Mouse (Mus musculus): ENCODE data around the gene Selenon. TPM values are rescaled to one million over a fixed set of nuclear protein-coding genes. Genes with fewer than 3 reads are reported as not detected.

The Selenon gene
- polyA plus RNA-seq, 1 experiment from 2014 or later, result 17.2 TPM

- 81% methylated on average over 9 of the region's 9 CpGs for WGBS
- Histone ChIP-seq H3K27me3 (no peaks in the 10 kb centered on the region), H3K9me3 (no peaks in the 10 kb centered on the region), H3K4me2 (no peak overlapping the region), H3K9ac (no peak overlapping the region), H3K27ac (no peak overlapping the region), H3K4me3 (no peak overlapping the region), H3K4me1 (peaks cover 30% of the 10 kb centered on the region), H3K36me3 (no peaks in the 10 kb centered on the region)
- no peak for ATAC-seq (ENCODE audit: insufficient number of reproducible peaks, low FRiP score, low TSS enrichment, low read depth)
Measured at GRCm38 (mm10) chr4:134588287-134588686, 36.3 kb upstream of the Selenon start.

GRCm38 (mm10) chr4:134587636-134588197, 35.8 kb upstream of the Selenon start:
- Histone ChIP-seq H3K4me1 (peaks cover 25% of the 10 kb centered on the region), H3K9me3 (no peaks in the 10 kb centered on the region), H3K27ac (no peak overlapping the region), H3K4me2 (no peak overlapping the region), H3K27me3 (no peaks in the 10 kb centered on the region), H3K4me3 (no peak overlapping the region), H3K9ac (no peak overlapping the region), H3K36me3 (no peaks in the 10 kb centered on the region)
- no peak for ATAC-seq (ENCODE audit: insufficient number of reproducible peaks, low FRiP score, low TSS enrichment, low read depth)
- 67% methylated on average over 11 of the region's 11 CpGs for whole genome bisulfite sequencing

GRCm38 (mm10) chr4:134586631-134587030, 34.7 kb upstream of the Selenon start:
- H3K27ac ChIP-seq, result no peak overlapping the region
- WGBS, result 81% methylated on average over 1 of the region's 1 CpGs
- no peak overlapping the region for H3K9ac ChIP-seq
- peaks cover 18% of the 10 kb centered on the region for H3K4me1 ChIP-seq
- ATAC-seq (ENCODE audit: insufficient number of reproducible peaks, low FRiP score, low TSS enrichment, low read depth), result no peak
- H3K4me3 ChIP-seq, result no peak overlapping the region
- H3K27me3 ChIP-seq, result no peaks in the 10 kb centered on the region
- H3K4me2 ChIP-seq, result no peak overlapping the region
- H3K36me3 ChIP-seq, result no peaks in the 10 kb centered on the region
- H3K9me3 ChIP-seq, result no peaks in the 10 kb centered on the region

- Histone ChIP-seq H3K4me1 (peaks cover 17% of the 10 kb centered on the region), H3K4me2 (no peak overlapping the region), H3K9me3 (no peaks in the 10 kb centered on the region), H3K4me3 (no peak overlapping the region), H3K9ac (no peak overlapping the region), H3K27me3 (no peaks in the 10 kb centered on the region), H3K36me3 (no peaks in the 10 kb centered on the region), H3K27ac (no peak overlapping the region)
- no peak for ATAC-seq (ENCODE audit: insufficient number of reproducible peaks, low FRiP score, low TSS enrichment, low read depth)
- WGBS, result 75% methylated on average over 7 of the region's 7 CpGs
Measured at GRCm38 (mm10) chr4:134586126-134586525, 34.2 kb upstream of the Selenon start.

- H3K27me3 ChIP-seq, result no peaks in the 10 kb centered on the region
- H3K36me3 ChIP-seq, result no peaks in the 10 kb centered on the region
- ATAC-seq (ENCODE audit: insufficient number of reproducible peaks, low FRiP score, low TSS enrichment, low read depth), result no peak
- WGBS, result 75% methylated on average over 3 of the region's 3 CpGs
- H3K4me2 ChIP-seq, result no peak overlapping the region
- H3K4me3 ChIP-seq, result no peak overlapping the region
- H3K27ac ChIP-seq, result no peak overlapping the region
- no peak overlapping the region for H3K9ac ChIP-seq
- peaks cover 37% of the 10 kb centered on the region for H3K4me1 ChIP-seq
- H3K9me3 ChIP-seq, result no peaks in the 10 kb centered on the region
Measured at GRCm38 (mm10) chr4:134583513-134583912, 31.5 kb upstream of the Selenon start.

- WGBS, result 53% methylated on average over 8 of the region's 8 CpGs
- Histone ChIP-seq H3K36me3 (no peaks in the 10 kb centered on the region), H3K9ac (0 out of 2 replicates have a peak overlapping the region, but pooled peaks have one; percentile 2), H3K9me3 (no peaks in the 10 kb centered on the region), H3K4me2 (no peak overlapping the region), H3K27me3 (no peaks in the 10 kb centered on the region), H3K4me1 (peaks cover 35% of the 10 kb centered on the region), H3K4me3 (no peak overlapping the region), H3K27ac (0 out of 2 replicates have a peak overlapping the region, but pooled peaks have one; percentile 3)
- no peak for ATAC-seq (ENCODE audit: insufficient number of reproducible peaks, low FRiP score, low TSS enrichment, low read depth)
Measured at GRCm38 (mm10) chr4:134581365-134581764, 29.4 kb upstream of the Selenon start.

GRCm38 (mm10) chr4:134580351-134581148, 28.6 kb upstream of the Selenon start:
- no peaks in the 10 kb centered on the region for H3K36me3 ChIP-seq
- 66% methylated on average over 15 of the region's 15 CpGs for WGBS
- peaks cover 35% of the 10 kb centered on the region for H3K4me1 ChIP-seq
- no peak overlapping the region for H3K4me3 ChIP-seq
- H3K27ac ChIP-seq, result no peak overlapping the region
- H3K9ac ChIP-seq, result 0 out of 2 replicates have a peak overlapping the region, but pooled peaks have one; percentile 2
- H3K4me2 ChIP-seq, result no peak overlapping the region
- no peaks in the 10 kb centered on the region for H3K9me3 ChIP-seq
- H3K27me3 ChIP-seq, result no peaks in the 10 kb centered on the region
- no peak for ATAC-seq (ENCODE audit: insufficient number of reproducible peaks, low FRiP score, low TSS enrichment, low read depth)

- Histone ChIP-seq H3K27ac (no peak overlapping the region), H3K9ac (no peak overlapping the region)
Measured at GRCm38 (mm10) chr4:134579620-134580019, 27.7 kb upstream of the Selenon start.

GRCm38 (mm10) chr4:134579212-134579611, 27.2 kb upstream of the Selenon start:
- H3K9me3 ChIP-seq, result no peaks in the 10 kb centered on the region
- no peaks in the 10 kb centered on the region for H3K27me3 ChIP-seq
- no peak; the same call in 1 of the 2 replicates for ATAC-seq (ENCODE audit: insufficient number of reproducible peaks, low FRiP score, low TSS enrichment, low read depth)
- 6% methylated on average over 11 of the region's 11 CpGs for WGBS
- H3K4me1 ChIP-seq, result peaks cover 35% of the 10 kb centered on the region
- no peaks in the 10 kb centered on the region for H3K36me3 ChIP-seq
- no peak overlapping the region for H3K27ac ChIP-seq
- peak overlapping the region; percentile 31 for H3K4me2 ChIP-seq
- no peak overlapping the region for H3K4me3 ChIP-seq
- H3K9ac ChIP-seq, result 0 out of 2 replicates have a peak overlapping the region, but pooled peaks have one; percentile 4

More at GRCm38 (mm10) chr4:134579620-134580019, 27.7 kb upstream of the Selenon start:
- no peak overlapping the region for H3K4me3 ChIP-seq
- no peak for ATAC-seq (ENCODE audit: insufficient number of reproducible peaks, low FRiP score, low TSS enrichment, low read depth)
- WGBS, result 10% methylated on average over 5 of the region's 5 CpGs
- H3K4me1 ChIP-seq, result peaks cover 35% of the 10 kb centered on the region
- H3K36me3 ChIP-seq, result no peaks in the 10 kb centered on the region
- no peaks in the 10 kb centered on the region for H3K27me3 ChIP-seq
- peak overlapping the region; percentile 31 for H3K4me2 ChIP-seq
- H3K9me3 ChIP-seq, result no peaks in the 10 kb centered on the region

- Histone ChIP-seq H3K9me3 (no peaks in the 10 kb centered on the region), H3K4me1 (peaks cover 35% of the 10 kb centered on the region), H3K9ac (no peak overlapping the region), H3K36me3 (no peaks in the 10 kb centered on the region), H3K4me3 (no peak overlapping the region), H3K4me2 (no peak overlapping the region), H3K27me3 (no peaks in the 10 kb centered on the region), H3K27ac (no peak overlapping the region)
- WGBS, result 56% methylated on average over 5 of the region's 5 CpGs
- ATAC-seq (ENCODE audit: insufficient number of reproducible peaks, low FRiP score, low TSS enrichment, low read depth), result no peak
Measured at GRCm38 (mm10) chr4:134578407-134578806, 26.4 kb upstream of the Selenon start.

- peaks cover 35% of the 10 kb centered on the region for H3K4me1 ChIP-seq
- no peaks in the 10 kb centered on the region for H3K36me3 ChIP-seq
- 69% methylated on average over 2 of the region's 2 CpGs for WGBS
- H3K27ac ChIP-seq, result no peak overlapping the region
- no peak overlapping the region for H3K4me2 ChIP-seq
- no peak for ATAC-seq (ENCODE audit: insufficient number of reproducible peaks, low FRiP score, low TSS enrichment, low read depth)
- H3K4me3 ChIP-seq, result no peak overlapping the region
- H3K27me3 ChIP-seq, result no peaks in the 10 kb centered on the region
- no peak overlapping the region for H3K9ac ChIP-seq
- H3K9me3 ChIP-seq, result no peaks in the 10 kb centered on the region
Measured at GRCm38 (mm10) chr4:134577281-134577680, 25.3 kb upstream of the Selenon start.

GRCm38 (mm10) chr4:134575486-134575885, 23.5 kb upstream of the Selenon start:
- Histone ChIP-seq H3K9ac (no peak overlapping the region), H3K9me3 (no peaks in the 10 kb centered on the region), H3K4me2 (no peak overlapping the region), H3K27me3 (no peaks in the 10 kb centered on the region), H3K27ac (no peak overlapping the region), H3K36me3 (no peaks in the 10 kb centered on the region), H3K4me1 (peaks cover 21% of the 10 kb centered on the region), H3K4me3 (no peak overlapping the region)
- ATAC-seq (ENCODE audit: insufficient number of reproducible peaks, low FRiP score, low TSS enrichment, low read depth), result no peak
- WGBS, result 50% methylated on average over 11 of the region's 11 CpGs

All from limb, embryonic 15.5 days (tissue).